Mouse (Mus musculus): ENCODE measurements around the gene Tgfbr3. TPM values are rescaled to one million over a fixed set of nuclear protein-coding genes. Genes with fewer than 3 reads are reported as not detected.

Gene Tgfbr3
- polyA plus RNA-seq, 1 experiment from 2014 or later, result 2.2 TPM

DNA sequence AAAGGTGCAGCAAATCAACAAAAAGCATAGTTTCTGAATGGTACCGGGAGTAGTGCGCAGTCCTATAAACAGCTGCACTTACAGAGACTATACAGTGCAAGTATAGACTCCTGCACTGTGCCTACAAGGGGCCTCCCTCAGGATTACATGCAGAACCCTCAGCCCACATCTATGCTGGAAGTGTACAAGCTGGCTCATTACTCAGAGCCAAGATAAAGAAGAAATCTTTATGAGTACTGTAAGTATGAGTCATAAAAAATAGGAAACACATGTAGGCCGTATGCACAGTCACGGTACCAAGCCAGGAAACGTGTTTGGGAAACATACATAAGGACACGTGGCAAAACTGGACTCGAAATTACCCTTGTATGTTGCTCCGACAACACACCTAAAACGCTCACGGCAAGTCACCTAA lies 89.2 kb downstream of the Tgfbr3 start:
- no peaks in the 10 kb centered on the region for H3K4me1 ChIP-seq (ENCODE audit: control insufficient read depth, insufficient read depth, low read length)
- H3K4me3 ChIP-seq (ENCODE audit: low read depth, low read length), result no peak overlapping the region
- ATAC-seq (no peak), DNase-seq (ENCODE audit: low spot score) (no peak)
- H3K36me3 ChIP-seq (ENCODE audit: control insufficient read depth, insufficient read depth, low read length), result no peaks in the 10 kb centered on the region
- H3K9ac ChIP-seq (ENCODE audit: low read length), result no peak overlapping the region
- H3K4me2 ChIP-seq (ENCODE audit: low read length), result no peak overlapping the region
- no peaks in the 10 kb centered on the region for H3K27me3 ChIP-seq (replicated peaks; ENCODE audit: control insufficient read depth, insufficient read depth, low read length)
- WGBS, result 88% methylated on average over 10 of the region's 10 CpGs
- no peak overlapping the region for H3K27ac ChIP-seq (ENCODE audit: low read depth, low read length)
- H3K9me3 ChIP-seq (replicated peaks; ENCODE audit: control insufficient read depth, low read length), result no peaks in the 10 kb centered on the region

DNA sequence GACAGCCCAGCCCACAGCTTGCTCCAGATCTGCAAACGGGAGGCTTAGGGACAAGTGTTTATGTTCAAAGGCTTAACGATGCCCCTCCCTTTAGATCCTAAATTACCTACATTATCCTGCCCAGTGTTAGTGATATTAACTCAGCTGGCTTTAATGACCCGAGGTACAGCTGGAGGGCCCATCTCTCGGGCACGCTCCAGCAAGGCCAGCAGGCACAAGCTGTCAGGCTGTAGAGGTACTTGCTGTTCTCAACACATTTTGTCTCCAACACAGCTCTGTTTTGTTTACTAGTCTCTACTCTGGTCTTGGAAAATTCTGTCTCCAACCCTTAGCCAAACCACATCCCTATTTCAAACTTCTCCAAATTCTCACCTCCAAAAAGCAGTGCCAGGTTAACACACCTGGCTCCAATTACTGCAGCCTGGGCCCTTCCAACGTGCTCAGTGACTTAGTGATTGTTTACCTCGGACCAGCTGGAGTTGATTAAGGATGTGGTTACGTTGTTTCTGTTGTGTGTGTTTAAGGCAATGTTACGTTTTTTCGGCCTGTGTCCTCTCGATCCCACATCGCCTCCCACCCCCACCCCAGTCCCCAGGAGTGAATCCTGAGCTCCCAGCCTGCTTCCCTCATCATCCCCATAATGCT lies 93.6 kb downstream of the Tgfbr3 start:
- Histone ChIP-seq H3K9ac (ENCODE audit: low read length) (no peak overlapping the region), H3K9me3 (replicated peaks; ENCODE audit: control insufficient read depth, low read length) (no peaks in the 10 kb centered on the region), H3K36me3 (ENCODE audit: control insufficient read depth, insufficient read depth, low read length) (no peaks in the 10 kb centered on the region), H3K27me3 (replicated peaks; ENCODE audit: control insufficient read depth, insufficient read depth, low read length) (no peaks in the 10 kb centered on the region), H3K4me3 (ENCODE audit: low read depth, low read length) (no peak overlapping the region), H3K4me1 (ENCODE audit: control insufficient read depth, insufficient read depth, low read length) (no peaks in the 10 kb centered on the region), H3K27ac (ENCODE audit: low read depth, low read length) (no peak overlapping the region), H3K4me2 (ENCODE audit: low read length) (no peak overlapping the region)
- WGBS, result 58% methylated on average over 12 of the region's 12 CpGs
- DNase-seq (ENCODE audit: low spot score), result no peak
- ATAC-seq, result no peak

DNA sequence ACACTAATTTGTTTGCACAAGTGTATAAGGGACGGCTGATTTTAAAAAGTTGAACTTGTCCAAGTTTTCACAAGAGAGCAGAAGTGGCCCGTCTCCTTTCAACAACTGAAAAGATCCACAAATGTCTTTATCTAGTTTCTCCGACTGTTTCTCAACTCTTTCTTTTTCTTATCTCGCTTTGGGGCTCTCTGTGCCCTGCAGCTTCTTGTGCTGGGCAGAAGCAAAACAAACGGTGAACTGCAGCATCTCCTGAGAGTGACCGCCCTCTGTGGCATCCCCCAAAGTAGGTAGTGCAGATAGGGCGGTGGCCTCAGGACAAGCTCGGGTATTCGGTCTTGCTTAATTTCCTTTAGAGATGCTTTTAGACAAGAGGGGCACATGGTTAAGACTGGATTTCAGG lies 96.3 kb downstream of the Tgfbr3 start:
- no peak for DNase-seq (ENCODE audit: low spot score)
- 91% methylated on average over 9 of the region's 9 CpGs for WGBS

DNA sequence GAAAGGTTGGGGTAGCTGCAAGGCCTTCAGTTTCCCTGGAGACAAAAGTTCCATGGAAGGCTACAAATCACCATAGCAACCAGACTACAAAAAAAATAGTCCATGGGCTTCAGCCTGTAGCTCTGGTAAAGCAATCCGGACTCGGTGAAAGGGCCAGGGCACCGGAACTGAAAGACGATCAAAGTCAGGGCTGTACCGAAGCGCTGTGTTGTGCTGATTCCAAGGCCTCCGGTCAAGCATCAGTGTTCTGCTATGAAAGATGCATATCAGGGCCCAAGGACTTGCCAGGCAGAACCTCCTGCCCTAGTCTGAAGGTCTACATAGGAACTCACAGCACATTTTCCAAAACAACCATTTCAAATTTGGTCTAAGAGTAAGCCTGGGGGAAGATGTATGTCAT lies 97.1 kb downstream of the Tgfbr3 start:
- ATAC-seq (no peak), DNase-seq (ENCODE audit: low spot score) (no peak)
- Histone ChIP-seq H3K27ac (ENCODE audit: low read depth, low read length) (no peak overlapping the region), H3K36me3 (ENCODE audit: control insufficient read depth, insufficient read depth, low read length) (no peaks in the 10 kb centered on the region), H3K27me3 (replicated peaks; ENCODE audit: control insufficient read depth, insufficient read depth, low read length) (no peaks in the 10 kb centered on the region), H3K9me3 (replicated peaks; ENCODE audit: control insufficient read depth, low read length) (no peaks in the 10 kb centered on the region), H3K4me3 (ENCODE audit: low read depth, low read length) (no peak overlapping the region), H3K4me1 (ENCODE audit: control insufficient read depth, insufficient read depth, low read length) (no peaks in the 10 kb centered on the region), H3K9ac (ENCODE audit: low read length) (no peak overlapping the region), H3K4me2 (ENCODE audit: low read length) (no peak overlapping the region)
- WGBS, result 91% methylated on average over 7 of the region's 7 CpGs

More for the DNA sequence above, 96.3 kb downstream of the Tgfbr3 start:
- Histone ChIP-seq H3K4me3 (ENCODE audit: low read depth, low read length) (no peak overlapping the region), H3K9ac (ENCODE audit: low read length) (no peak overlapping the region), H3K4me1 (ENCODE audit: control insufficient read depth, insufficient read depth, low read length) (no peaks in the 10 kb centered on the region), H3K4me2 (ENCODE audit: low read length) (no peak overlapping the region), H3K27me3 (replicated peaks; ENCODE audit: control insufficient read depth, insufficient read depth, low read length) (no peaks in the 10 kb centered on the region), H3K9me3 (replicated peaks; ENCODE audit: control insufficient read depth, low read length) (no peaks in the 10 kb centered on the region), H3K36me3 (ENCODE audit: control insufficient read depth, insufficient read depth, low read length) (no peaks in the 10 kb centered on the region), H3K27ac (ENCODE audit: low read depth, low read length) (no peak overlapping the region)
- no peak for ATAC-seq

DNA sequence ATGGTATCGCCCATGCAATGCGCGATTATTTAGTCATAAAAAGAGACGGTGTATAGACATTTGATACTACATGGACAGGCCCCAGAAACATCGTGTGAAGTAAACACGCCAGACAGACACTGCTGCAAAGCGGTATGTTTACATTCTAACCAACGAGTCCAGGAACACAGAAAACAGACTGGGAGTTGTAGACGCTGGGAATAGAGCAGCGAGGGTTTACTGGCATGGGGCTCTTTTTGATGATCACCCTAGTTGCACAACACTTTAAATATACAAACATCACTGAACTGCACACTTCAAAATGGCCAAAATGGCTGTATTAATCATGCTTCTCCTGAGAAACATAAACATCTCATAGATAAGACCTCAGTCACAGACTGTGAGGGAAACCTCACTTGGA lies 100.9 kb downstream of the Tgfbr3 start:
- Histone ChIP-seq H3K9ac (ENCODE audit: low read length) (no peak overlapping the region), H3K36me3 (ENCODE audit: control insufficient read depth, insufficient read depth, low read length) (no peaks in the 10 kb centered on the region), H3K4me2 (ENCODE audit: low read length) (no peak overlapping the region), H3K27ac (ENCODE audit: low read depth, low read length) (no peak overlapping the region), H3K9me3 (replicated peaks; ENCODE audit: control insufficient read depth, low read length) (no peaks in the 10 kb centered on the region), H3K4me3 (ENCODE audit: low read depth, low read length) (no peak overlapping the region), H3K4me1 (ENCODE audit: control insufficient read depth, insufficient read depth, low read length) (no peaks in the 10 kb centered on the region), H3K27me3 (replicated peaks; ENCODE audit: control insufficient read depth, insufficient read depth, low read length) (no peaks in the 10 kb centered on the region)
- 87% methylated on average over 10 of the region's 10 CpGs for WGBS
- ATAC-seq (no peak), DNase-seq (ENCODE audit: low spot score) (no peak)

DNA sequence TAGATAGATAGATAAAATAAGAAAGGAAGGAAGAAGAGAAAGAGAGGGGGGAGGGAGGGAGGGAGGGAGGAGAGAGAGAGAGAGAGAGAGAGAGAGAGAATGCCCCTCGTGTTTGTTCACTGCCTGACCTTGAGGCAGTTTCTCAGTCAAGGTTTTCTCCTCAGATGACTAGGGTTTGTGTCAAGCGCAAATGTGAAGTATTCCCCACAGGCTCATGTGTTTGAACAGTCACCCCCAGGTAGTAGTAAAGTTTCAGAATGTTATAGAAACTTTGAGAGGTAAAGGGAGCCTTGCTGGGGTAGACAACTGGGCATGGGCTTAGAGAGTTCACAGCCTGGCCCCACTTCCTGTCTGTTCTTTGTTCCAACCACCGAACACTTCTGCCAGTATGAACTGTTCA lies 103.2 kb downstream of the Tgfbr3 start:
- Histone ChIP-seq H3K27ac (ENCODE audit: low read depth, low read length) (no peak overlapping the region), H3K4me2 (ENCODE audit: low read length) (no peak overlapping the region), H3K27me3 (replicated peaks; ENCODE audit: control insufficient read depth, insufficient read depth, low read length) (no peaks in the 10 kb centered on the region), H3K9me3 (replicated peaks; ENCODE audit: control insufficient read depth, low read length) (no peaks in the 10 kb centered on the region), H3K9ac (ENCODE audit: low read length) (no peak overlapping the region), H3K4me1 (ENCODE audit: control insufficient read depth, insufficient read depth, low read length) (no peaks in the 10 kb centered on the region), H3K4me3 (ENCODE audit: low read depth, low read length) (no peak overlapping the region), H3K36me3 (ENCODE audit: control insufficient read depth, insufficient read depth, low read length) (no peaks in the 10 kb centered on the region)
- 85% methylated on average over 3 of the region's 3 CpGs for WGBS
- ATAC-seq (no peak), DNase-seq (ENCODE audit: low spot score) (no peak)

DNA sequence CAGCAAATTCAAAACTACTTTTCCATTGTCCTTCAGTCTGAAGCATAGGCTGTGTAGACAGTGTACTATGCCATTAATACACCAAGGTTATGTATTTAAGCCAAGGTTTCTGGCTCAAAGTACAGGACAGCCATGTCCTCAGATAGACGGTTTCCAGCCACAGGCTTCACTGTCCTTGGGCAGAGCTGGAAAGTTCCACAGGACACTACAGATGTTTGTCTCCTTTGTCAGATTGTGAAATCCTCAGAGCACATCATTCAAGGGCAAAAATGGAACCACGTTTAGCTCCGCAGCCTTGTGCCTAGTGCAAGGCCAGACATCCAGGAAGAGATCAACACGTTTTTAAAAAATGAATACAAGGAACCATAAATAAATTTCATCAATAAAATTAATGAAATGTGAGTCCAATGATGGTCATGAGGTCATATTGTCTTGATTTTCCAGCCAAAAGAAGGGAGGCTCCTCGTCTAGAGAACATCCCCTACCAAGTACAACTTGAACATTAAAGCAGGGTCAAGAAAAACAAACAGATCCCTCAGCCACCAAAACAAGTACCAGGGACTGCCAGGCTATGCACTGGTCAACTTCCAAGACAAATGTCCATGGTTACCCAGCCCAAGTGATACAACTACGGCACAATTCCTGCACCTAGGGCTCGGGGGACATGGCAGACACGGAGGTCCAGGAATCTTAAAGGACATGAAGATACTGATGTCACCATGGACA lies 105.1 kb downstream of the Tgfbr3 start:
- Histone ChIP-seq H3K4me2 (ENCODE audit: low read length) (no peak overlapping the region), H3K27me3 (replicated peaks; ENCODE audit: control insufficient read depth, insufficient read depth, low read length) (no peaks in the 10 kb centered on the region), H3K9ac (ENCODE audit: low read length) (no peak overlapping the region), H3K4me3 (ENCODE audit: low read depth, low read length) (no peak overlapping the region), H3K27ac (ENCODE audit: low read depth, low read length) (no peak overlapping the region), H3K4me1 (ENCODE audit: control insufficient read depth, insufficient read depth, low read length) (no peaks in the 10 kb centered on the region), H3K9me3 (replicated peaks; ENCODE audit: control insufficient read depth, low read length) (no peaks in the 10 kb centered on the region), H3K36me3 (ENCODE audit: control insufficient read depth, insufficient read depth, low read length) (no peaks in the 10 kb centered on the region)
- WGBS, result 90% methylated on average over 8 of the region's 8 CpGs
- DNase-seq (ENCODE audit: low spot score) (no peak), ATAC-seq (no peak)

DNA sequence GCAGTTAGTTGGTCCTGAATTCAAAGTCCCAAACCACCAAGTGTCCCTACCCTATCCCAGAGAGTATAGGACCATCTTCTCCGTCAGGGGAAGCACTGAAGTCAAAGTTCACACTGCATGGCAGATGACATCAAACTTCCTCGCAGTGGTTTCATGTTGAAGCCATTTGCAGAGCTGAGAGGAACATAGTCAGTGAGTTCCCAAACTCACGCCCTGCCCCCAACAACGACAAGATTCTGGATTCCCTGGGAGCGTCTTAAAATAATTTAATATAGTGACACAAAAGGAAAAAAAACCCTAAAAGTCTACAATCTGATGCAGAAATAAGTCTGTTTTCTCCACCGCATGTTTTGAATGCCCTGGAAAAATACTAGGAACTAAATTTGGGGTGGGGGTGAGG lies 105.9 kb downstream of the Tgfbr3 start:
- Histone ChIP-seq H3K4me1 (ENCODE audit: control insufficient read depth, insufficient read depth, low read length) (no peaks in the 10 kb centered on the region), H3K27ac (ENCODE audit: low read depth, low read length) (no peak overlapping the region), H3K4me2 (ENCODE audit: low read length) (no peak overlapping the region), H3K9me3 (replicated peaks; ENCODE audit: control insufficient read depth, low read length) (no peaks in the 10 kb centered on the region), H3K9ac (ENCODE audit: low read length) (no peak overlapping the region), H3K4me3 (ENCODE audit: low read depth, low read length) (no peak overlapping the region), H3K27me3 (replicated peaks; ENCODE audit: control insufficient read depth, insufficient read depth, low read length) (no peaks in the 10 kb centered on the region), H3K36me3 (ENCODE audit: control insufficient read depth, insufficient read depth, low read length) (no peaks in the 10 kb centered on the region)
- no peak for ATAC-seq
- DNase-seq (ENCODE audit: low spot score), result no peak
- WGBS, result 89% methylated on average over 6 of the region's 6 CpGs

DNA sequence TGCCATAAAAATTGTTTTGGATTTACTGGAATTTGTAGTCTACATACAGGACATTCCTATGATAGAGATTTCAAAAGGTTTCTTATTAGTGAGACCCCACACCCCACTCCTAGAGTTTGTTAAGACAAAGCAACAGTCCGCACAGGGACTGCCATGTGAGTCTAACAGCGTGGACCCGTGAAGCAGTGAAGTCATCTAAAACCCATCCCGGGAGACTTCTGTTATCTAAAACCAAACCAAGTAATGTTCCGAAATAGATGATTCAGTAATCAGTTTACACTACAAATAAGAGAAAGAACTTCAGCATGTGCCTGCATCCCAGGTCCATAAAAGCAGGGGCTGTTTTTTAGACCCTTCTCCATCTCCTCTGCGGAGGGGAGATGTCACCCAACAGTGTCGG lies 106.7 kb downstream of the Tgfbr3 start:
- DNase-seq (ENCODE audit: low spot score) (no peak), ATAC-seq (no peak)
- no peaks in the 10 kb centered on the region for H3K4me1 ChIP-seq (ENCODE audit: control insufficient read depth, insufficient read depth, low read length)
- no peak overlapping the region for H3K4me2 ChIP-seq (ENCODE audit: low read length)
- no peak overlapping the region for H3K27ac ChIP-seq (ENCODE audit: low read depth, low read length)
- H3K4me3 ChIP-seq (ENCODE audit: low read depth, low read length), result no peak overlapping the region
- H3K27me3 ChIP-seq (replicated peaks; ENCODE audit: control insufficient read depth, insufficient read depth, low read length), result no peaks in the 10 kb centered on the region
- no peaks in the 10 kb centered on the region for H3K9me3 ChIP-seq (replicated peaks; ENCODE audit: control insufficient read depth, low read length)
- 95% methylated on average over 7 of the region's 7 CpGs for WGBS
- H3K9ac ChIP-seq (ENCODE audit: low read length), result no peak overlapping the region
- no peaks in the 10 kb centered on the region for H3K36me3 ChIP-seq (ENCODE audit: control insufficient read depth, insufficient read depth, low read length)

Data from forebrain, embryonic 14.5 days (tissue).